Mouse (Mus musculus) bone marrow, adult 2 months (tissue): ENCODE results near the gene Lrmda.

Source experiments
- CTCF ChIP-seq: fragments of 200-500 bp; IDR thresholded peaks from 2 replicates; pipeline ENCODE4 v1.5.1; 2011; ENCODE audit warnings: low read length, control low read depth; ENCODE audit not compliant: control insufficient read depth, insufficient read depth
- POLR2A ChIP-seq: fragments of 200-500 bp; IDR thresholded peaks from 2 replicates; pipeline ENCODE4 v1.6.1; 2011; ENCODE audit warnings: low read depth, mild to moderate bottlenecking, control low read depth, low read length, borderline replicate concordance; ENCODE audit not compliant: control insufficient read depth

DNA sequence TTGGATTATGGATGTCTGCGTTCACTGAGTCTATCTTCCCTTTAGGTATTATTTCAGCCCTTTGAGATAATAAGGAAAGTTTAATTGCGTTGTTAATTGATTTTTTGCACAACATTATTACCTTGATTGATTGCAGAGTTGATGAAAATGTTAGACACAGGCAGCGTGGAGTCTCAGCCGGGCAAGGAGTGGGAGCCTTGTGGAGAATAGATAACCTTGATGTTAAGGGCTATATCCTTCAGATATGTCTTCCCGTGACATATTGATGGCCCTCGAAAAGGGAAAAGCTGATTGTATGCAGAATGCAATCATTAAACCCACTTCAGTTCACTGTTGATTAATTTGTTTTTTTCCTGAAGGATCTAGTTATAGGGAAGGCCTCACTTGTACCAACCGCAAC lies 1021.5 kb downstream of the Lrmda start:
- TF ChIP-seq CTCF (no peak), POLR2A (no peak)
